Mouse (Mus musculus): ENCODE measurements around the gene Me1. TPM values are rescaled to one million over a fixed set of nuclear protein-coding genes. Genes with fewer than 3 reads are reported as not detected.

The Me1 gene
- total RNA-seq, 2 experiments from 2014 or later = 73.0 to 84.6 TPM

DNA sequence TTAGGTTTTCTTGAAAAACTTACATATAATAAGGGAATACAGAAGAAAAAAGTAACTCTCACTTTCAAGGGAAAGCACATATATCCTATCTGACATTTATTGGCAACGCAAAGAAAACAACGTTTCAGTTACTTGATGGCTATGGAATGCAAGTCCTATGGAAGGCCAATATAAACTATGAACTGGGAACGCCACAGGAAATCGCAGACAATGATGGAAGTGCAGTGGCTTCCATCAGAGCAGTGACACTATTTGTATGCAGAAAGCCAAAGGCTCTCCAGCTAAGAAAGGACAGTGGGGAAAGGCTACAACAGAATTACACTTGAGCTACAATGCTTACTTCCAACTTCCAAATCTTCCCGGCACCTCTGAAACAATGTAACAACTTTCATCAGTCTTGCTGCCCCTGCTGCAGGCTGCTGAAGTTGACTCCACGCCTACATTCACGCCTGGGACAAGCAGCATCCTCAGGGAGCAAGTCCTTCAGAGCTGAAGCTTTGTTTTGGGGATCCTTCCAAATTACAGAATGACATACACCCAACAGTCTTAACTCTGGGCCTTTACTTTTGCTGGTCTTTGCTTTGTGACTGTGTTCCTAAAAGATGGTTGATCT lies 28.5 kb downstream of the Me1 start:
- no peak for DNase-seq

GRCm38 (mm10) chr9:86661679-86662078 lies 34.1 kb downstream of the Me1 start:
- DNase-seq = no peak
- intact Hi-C loops (cut with DNase I) = no loop called here

More for the DNA sequence above, 28.5 kb downstream of the Me1 start:
- intact Hi-C loops (cut with DNase I) = no loop called here

- intact Hi-C loops (cut with DNase I) = no loop called here
- DNase-seq = no peak
Observed at GRCm38 (mm10) chr9:86661266-86661665, 34.5 kb downstream of the Me1 start.

DNA sequence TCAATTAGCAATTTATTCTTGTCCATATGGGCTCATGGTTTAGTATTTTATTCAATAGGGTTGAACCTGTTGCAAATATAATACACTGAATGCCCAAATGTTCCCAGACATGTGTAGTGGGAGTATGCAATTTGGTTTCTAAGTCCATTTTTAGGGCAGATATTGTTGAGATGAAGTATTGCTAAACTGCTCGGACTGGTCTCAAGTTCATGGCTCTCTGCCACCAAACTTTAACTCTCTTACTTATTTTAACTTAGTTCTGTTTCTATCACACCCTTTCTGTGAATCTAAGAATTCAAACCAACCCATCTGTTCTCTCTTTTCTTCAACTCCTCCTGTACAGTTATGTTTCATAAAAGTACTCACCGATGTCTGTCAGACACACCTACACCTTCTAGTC lies 35.4 kb downstream of the Me1 start:
- no peak for DNase-seq
- intact Hi-C loops (cut with DNase I) = no loop called here

DNA sequence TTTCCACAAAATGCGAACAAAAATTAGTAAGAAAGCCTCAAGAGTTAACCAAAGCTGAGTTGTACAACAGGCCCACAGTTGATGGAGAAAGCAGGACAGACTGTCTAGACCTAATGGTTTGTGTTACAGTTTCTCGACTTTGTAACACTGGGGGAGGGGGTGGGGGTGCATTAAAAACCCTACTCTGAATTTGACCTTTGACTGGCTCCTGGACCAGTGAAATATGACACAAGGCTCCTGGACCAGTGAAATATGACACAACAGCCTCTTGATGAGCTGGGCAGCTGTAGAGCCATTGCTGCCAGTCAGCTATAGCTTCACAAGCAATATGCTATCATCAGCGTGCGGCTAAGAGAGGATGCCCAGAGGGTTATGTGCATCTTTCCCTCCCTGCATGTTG lies 37.4 kb downstream of the Me1 start:
- intact Hi-C loops (cut with DNase I) = no loop called here

GRCm38 (mm10) chr9:86652194-86652593 lies 43.6 kb downstream of the Me1 start:
- DNase-seq = no peak
- intact Hi-C loops (cut with DNase I) = no loop called here

More for the DNA sequence above, 37.4 kb downstream of the Me1 start:
- no peak for DNase-seq

DNA sequence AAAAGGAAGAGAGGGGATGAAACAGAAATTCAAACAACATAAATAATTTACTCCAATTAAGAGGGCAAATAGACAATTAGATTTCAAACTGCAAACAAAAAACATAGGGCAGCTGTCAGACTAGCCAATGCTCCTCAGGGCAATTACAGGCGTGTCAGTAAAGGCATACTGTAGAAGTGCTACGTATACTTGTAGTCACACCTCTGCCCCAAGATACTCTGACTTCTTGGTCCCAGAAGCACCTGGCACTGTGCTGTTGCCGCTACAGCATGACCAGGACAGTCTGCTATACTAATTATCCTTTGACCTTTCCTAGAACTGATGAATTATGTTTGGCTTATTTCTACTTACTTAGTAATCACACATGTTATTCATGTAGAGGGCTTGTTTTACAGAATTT lies 44.5 kb downstream of the Me1 start:
- intact Hi-C loops (cut with DNase I) = no loop called here
- DNase-seq = no peak

GRCm38 (mm10) chr9:86650822-86651221 lies 44.9 kb downstream of the Me1 start:
- DNase-seq = no peak
- intact Hi-C loops (cut with DNase I) = no loop called here

- peak in 1 of 2 experiments; percentile 28 for DNase-seq
- intact Hi-C loops (cut with DNase I) = loop anchor here (10.0 kb wide), 1 partner anchor 97 kb away; the partner anchor contains the start of gene Prss35
Observed at GRCm38 (mm10) chr9:86647931-86648550, 47.7 kb downstream of the Me1 start.

GRCm38 (mm10) chr9:86646807-86647206 lies 48.9 kb downstream of the Me1 start:
- DNase-seq = no peak
- intact Hi-C loops (cut with DNase I) = loop anchor here (10.0 kb wide), 1 partner anchor 98 kb away; the partner anchor contains the start of gene Prss35

DNA sequence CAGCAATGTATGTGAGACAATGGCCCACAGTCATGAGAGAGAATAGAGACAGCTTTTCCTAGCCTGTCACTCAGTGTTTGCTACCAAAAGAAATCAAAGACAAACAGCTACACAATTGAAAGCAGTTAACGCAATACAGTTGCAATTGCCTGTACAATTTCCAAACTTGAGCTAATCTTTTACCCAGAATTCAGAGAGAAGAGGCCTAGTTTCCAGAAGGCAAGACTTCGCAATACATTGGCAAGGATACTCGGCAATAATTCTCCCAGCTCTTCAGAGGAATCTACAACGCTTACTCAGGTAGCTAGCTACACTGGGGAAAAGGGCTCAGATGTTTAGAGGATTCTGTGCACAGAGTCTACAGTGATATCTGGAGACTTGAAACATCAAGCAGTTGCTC lies 52.3 kb downstream of the Me1 start:
- no peak for DNase-seq
- intact Hi-C loops (cut with DNase I) = loop anchor here (10.0 kb wide), 1 partner anchor 101 kb away; the partner anchor contains the start of gene Prss35

GRCm38 (mm10) chr9:86638771-86639170 lies 57.0 kb downstream of the Me1 start:
- intact Hi-C loops (cut with DNase I) = no loop called here
- no peak for DNase-seq

- intact Hi-C loops (cut with DNase I) = no loop called here
Observed at GRCm38 (mm10) chr9:86631153-86631552, 64.6 kb downstream of the Me1 start.

GRCm38 (mm10) chr9:86630352-86630931 lies 65.3 kb downstream of the Me1 start:
- intact Hi-C loops (cut with DNase I) = no loop called here
- peak in 1 of 2 experiments; percentile 31 for DNase-seq

More at GRCm38 (mm10) chr9:86631153-86631552, 64.6 kb downstream of the Me1 start:
- DNase-seq = no peak

- DNase-seq = no peak
- intact Hi-C loops (cut with DNase I) = no loop called here
Observed at GRCm38 (mm10) chr9:86629379-86629778, 66.4 kb downstream of the Me1 start.

DNA sequence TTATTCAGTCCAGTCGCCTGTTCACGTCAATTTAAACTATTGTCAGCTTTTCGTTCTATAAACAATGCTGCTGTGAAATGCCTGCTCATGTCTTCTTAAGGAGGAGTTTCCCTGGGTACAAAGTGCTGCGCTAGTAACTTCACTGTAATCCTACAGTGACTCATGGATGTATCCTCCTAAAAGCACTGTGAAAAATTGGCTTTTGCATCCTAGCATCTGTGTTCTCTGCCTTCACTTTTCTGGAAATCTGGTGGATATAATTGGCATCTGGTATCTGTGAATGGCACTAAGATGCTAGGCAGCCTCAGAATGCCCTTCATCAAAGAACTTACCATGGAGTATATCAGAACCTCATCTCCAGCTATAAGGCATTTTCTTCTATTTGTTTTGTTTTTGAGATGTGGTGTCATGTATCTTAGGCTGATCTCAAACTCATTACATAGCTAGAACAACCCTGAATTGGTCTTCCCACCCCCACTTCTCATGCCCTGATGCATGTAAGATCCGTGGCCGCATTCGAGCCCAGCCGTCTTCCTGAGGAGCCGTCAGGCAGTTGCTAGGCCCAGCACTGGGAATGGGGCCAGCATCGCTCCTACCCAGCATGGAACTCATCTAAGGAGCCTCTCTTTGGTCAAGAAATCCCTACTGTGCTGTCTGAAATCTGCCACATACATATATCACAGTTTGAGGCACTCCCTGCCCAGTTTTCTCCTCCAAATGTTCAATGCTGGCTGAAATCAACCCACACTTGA lies 67.8 kb downstream of the Me1 start:
- intact Hi-C loops (cut with DNase I) = no loop called here
- DNase-seq = no peak

DNA sequence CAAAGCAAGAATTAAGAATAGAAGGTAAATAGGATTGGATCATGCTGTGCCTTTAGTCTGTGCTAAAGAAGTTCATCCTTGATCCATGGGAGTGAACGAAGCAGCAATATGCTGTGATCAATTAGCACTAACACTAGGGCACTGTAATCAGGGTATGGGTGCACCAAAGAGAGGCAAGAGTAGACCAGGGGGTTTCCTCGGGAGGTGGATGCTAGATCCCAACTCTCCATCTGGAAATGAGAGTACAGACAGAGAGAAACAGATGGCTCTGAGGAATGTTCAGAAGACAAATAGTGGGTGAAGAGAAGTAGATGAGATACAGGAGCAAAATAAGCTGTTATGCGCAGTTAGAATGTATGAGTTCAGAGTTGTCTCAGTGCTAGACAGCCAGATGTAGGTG lies 68.8 kb downstream of the Me1 start:
- no peak for DNase-seq
- intact Hi-C loops (cut with DNase I) = no loop called here

GRCm38 (mm10) chr9:86624781-86625180 lies 71.0 kb downstream of the Me1 start:
- intact Hi-C loops (cut with DNase I) = no loop called here
- no peak for DNase-seq

DNA sequence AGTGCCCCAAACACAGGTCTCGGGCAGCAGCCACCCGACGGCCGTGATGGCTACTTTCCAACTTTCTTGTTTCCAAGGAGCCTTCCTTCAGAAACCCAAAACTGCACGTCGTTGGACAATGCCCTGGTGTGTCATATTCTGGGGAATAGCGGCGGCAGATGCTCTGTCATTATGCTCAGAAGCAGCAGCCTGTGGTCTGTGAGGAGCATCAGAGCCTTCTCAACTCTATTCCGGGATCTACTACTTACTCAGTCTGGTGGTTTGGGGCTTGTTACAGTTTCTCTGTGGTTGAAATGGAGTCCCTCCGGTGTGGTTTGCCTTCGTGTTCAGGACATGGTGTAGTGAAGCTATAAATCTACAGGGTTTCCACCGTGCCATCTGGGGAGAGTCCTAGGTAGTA lies 71.7 kb downstream of the Me1 start:
- intact Hi-C loops (cut with DNase I) = no loop called here
- DNase-seq = no peak

DNA sequence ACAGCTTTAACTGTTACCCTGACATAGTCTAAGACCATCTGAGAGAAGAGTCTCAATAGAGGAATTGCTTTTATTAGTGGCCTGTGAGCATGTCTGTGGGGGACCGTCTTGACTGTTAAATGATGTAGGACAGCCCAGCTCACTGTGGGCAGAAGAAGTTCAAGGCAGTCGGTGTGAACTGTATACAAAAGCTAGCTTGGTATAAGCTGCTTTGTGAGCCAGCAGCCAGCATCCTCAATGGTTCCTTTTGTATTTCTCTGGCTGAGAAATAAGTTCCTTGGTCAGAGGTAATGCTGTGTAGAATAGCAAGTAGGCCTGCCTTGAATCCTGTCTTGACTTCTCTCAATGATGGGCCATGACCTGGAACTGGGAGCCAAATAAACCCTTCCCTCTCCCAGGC lies 73.7 kb downstream of the Me1 start:
- no peak for DNase-seq
- intact Hi-C loops (cut with DNase I) = no loop called here
